Mouse (Mus musculus): Measurements from ENCODE around the gene Gpr137.

DNA sequence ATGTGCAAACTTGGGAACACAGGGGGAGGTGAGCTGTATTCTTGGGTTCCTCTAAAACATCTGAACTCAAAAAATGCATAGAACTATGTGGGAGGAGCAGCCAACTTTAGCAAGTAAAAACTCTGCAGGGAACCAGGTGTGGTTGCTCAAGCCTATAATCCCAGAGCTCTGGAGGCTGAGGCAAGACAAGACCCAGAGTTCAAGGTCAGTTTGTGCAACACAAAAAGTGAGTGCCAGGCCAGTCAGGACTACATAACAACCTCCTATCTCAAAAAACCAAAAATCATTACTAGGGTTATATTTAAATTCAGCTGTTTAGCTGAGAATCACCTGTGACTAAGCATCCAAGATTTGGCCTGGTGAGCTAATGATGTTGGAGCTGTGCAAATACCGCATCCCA, 10.3 kb downstream of the Gpr137 start:
- no peak for TF ChIP-seq CTCF (IDR thresholded peaks at IDR 0.05; ENCODE audit: extremely low read depth, insufficient read length, insufficient replicate concordance, low read depth, low read length)
- no peak for TF ChIP-seq POLR2A (IDR thresholded peaks at IDR 0.05; ENCODE audit: low read depth, low read length)
